Mouse (Mus musculus): ENCODE data around the gene Tesmin.

DNA sequence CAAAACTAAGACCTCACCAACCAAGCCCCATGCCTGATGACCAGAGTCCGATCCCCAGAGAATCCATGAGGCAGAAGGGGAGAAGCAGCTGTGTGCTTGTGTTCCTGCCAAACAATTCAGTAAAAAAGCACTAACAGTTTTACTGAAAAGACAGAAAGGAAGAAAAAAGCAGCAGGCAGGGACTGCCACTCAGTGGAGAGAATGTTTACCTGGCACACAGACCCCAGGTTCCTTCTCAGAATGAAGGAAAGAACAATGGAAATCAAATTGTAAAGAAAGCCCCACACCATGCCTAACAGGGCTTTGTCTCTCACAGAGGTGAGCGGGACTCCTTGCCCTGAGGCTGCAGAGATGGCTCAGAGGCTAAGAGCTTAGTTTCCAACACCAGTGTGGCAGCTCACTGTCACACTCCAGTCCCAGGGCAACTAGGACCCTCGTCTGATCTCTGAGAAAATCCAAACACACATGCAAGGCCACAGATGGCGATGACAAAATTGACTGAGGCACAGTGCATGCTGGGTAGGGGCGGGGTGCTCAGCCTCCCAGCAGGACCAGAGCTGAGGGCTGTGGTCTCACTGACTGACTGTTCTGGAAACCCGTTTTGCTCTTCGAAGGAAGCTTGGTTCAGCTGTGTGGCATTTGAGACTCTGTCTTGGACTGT is 40.6 kb downstream of the Tesmin start:
- no peak for TF ChIP-seq USF1 (IDR thresholded peaks at IDR 0.05; ENCODE audit: low read depth)
- TF ChIP-seq MYOG (IDR thresholded peaks at IDR 0.05; ENCODE audit: control insufficient read depth, extremely low read depth, insufficient read length) = no peak

Data from C2C12 (cell line).